Mouse (Mus musculus): ENCODE measurements around the gene Abcc3. TPM values are rescaled to one million over a fixed set of nuclear protein-coding genes. Genes with fewer than 3 reads are reported as not detected.

Gene Abcc3
- total RNA-seq, 2 experiments from 2014 or later, result 2.5 to 3.7 TPM

Other genes starting within 250 kb of the Abcc3 start
- gene Tob1, start 181.5 kb downstream of the Abcc3 start, total RNA-seq (2021), result 10 to 100 TPM; 40.6 to 42.1 TPM
- gene Wfikkn2, start 147.0 kb downstream of the Abcc3 start, total RNA-seq (2021), result 1 to 10 TPM; 1.8 to 2.2 TPM
- not detected for gene Gm21885, start 111.1 kb downstream of the Abcc3 start, total RNA-seq (2021)
- 100 to 1,000 TPM; 110 to 111 TPM for gene Luc7l3, start 71.0 kb downstream of the Abcc3 start, total RNA-seq (2021)
- gene Ankrd40, start 65.0 kb downstream of the Abcc3 start, total RNA-seq (2021), result 100 to 1,000 TPM; 123 to 141 TPM
- gene Cacna1g, start 81.2 kb upstream of the Abcc3 start, total RNA-seq (2021), result 10 to 100 TPM; 72.0 to 86.1 TPM
- gene Spata20, start 93.2 kb upstream of the Abcc3 start, total RNA-seq (2021), result not detected
- 1 to 10 TPM in 1 of 2 experiments, under 1 TPM in 1; 0.84 to 2.0 TPM for gene Epn3, start 107.0 kb upstream of the Abcc3 start, total RNA-seq (2021)
- gene Mycbpap, start 128.7 kb upstream of the Abcc3 start, total RNA-seq (2021), result 1 to 10 TPM; 5.7 to 7.8 TPM
- 10 to 100 TPM; 10.5 to 13.4 TPM for gene Rsad1, start 156.3 kb upstream of the Abcc3 start, total RNA-seq (2021)
- gene Chad, start 172.1 kb upstream of the Abcc3 start, total RNA-seq (2021), result not detected
- gene Acsf2, start 208.9 kb upstream of the Abcc3 start, total RNA-seq (2021), result 10 to 100 TPM; 14.1 to 14.9 TPM
- 10 to 100 TPM; 96.2 to 98.0 TPM for gene Lrrc59, start 236.8 kb upstream of the Abcc3 start, total RNA-seq (2021)

Measured in left cerebral cortex, adult 18-20 months (tissue).